Mouse (Mus musculus) embryo, embryonic 9.5 days (tissue): ENCODE data around the gene Serpinb2.

ENCODE experiments used
- DNase-seq: peaks from one replicate; pipeline ENCODE4 v3.0.0-alpha.2; 2017; ENCODE audit errors: extremely low spot score

The Serpinb2 gene

GRCm38 (mm10) chr1:107511252-107511651 lies at the start of gene Serpinb2:
Serpinb2 (plus strand) TSS chr1:107511423.
- no peak for DNase-seq

DNA sequence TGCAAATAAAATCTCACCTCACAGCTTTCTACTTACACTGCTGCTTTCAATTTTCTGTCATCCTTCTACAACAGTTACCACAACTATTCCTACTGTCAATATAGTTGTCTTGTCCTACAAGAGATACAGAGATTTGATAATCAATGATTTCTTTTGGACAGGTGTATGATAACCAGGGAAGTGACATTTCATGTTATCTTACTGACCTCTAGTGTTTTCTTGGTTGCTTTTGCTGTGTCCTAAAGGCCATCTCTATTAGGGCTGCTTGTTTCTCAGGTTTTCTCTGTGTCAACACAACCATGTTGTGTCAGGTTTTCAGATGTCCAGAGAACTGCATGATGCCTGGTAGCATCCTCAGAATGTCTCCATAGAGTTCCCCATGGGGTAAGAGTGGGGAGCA lies 31.3 kb upstream of the Serpinb2 start:
- no peak for DNase-seq

- peak; percentile 74 for DNase-seq
Measured at GRCm38 (mm10) chr1:107481452-107481851, 29.8 kb upstream of the Serpinb2 start.

DNA sequence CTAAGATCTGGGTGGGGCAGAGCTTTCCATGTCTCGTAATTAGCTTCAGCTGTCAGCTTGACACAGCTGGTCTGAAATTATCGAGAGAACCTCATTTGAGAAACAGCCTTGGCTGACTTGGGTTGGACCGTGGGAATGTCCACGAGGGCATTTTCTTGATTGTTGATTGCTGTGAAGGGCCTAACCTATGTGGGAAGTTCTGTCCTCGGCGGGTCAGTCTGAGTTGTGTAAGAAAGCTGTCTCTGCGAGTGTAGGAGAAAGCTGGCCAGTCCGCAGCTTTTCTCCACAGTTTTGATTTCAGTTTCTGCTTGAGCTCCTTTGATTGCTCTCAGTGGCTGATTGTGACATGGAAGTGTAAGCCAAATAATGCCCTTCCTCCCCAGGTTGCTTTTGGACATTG lies 21.6 kb upstream of the Serpinb2 start:
- DNase-seq, result no peak

DNA sequence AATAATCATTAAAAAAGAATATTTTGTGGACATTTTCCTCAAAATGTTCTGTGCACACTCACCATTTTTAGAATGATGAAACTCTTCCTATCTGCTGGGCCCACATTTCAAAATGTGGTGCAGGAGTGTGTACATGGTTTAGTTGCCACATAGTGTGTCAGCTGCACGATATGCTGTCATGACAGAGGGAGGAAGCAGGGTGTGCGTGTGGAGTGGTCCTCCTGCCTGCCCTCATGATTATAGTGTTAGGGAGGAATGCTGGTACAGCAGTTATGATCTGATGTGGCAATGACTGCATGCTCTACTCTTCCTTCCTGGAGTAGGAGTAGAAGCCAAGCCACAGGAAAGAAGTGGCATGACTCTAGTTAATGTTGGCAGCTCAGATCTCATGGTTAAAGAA lies 14.4 kb upstream of the Serpinb2 start:
- DNase-seq, result no peak

DNA sequence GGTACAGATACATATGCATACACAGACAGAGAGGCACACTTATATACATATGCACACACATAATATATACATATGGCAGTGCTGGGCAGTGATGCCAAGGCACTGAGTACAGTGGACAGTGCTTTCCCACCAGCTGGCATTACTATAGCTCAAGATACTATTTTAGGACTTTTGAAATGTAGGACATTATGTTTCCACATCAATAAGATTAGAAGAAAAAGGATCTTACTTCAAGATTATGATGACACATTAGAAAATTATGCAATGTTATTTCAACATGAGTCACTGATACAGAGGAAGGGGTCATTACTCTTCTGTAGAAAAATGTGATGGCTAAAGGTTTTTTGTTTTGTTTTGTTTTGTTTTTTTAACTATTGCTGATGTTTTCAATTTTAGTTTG lies 9.2 kb upstream of the Serpinb2 start:
- no peak for DNase-seq

GRCm38 (mm10) chr1:107503294-107503693 lies 7.9 kb upstream of the Serpinb2 start:
- DNase-seq, result no peak

GRCm38 (mm10) chr1:107505898-107506562 lies 5.2 kb upstream of the Serpinb2 start:
- DNase-seq, result no peak

GRCm38 (mm10) chr1:107512194-107513138 lies 1.2 kb downstream of the Serpinb2 start:
- DNase-seq, result no peak

GRCm38 (mm10) chr1:107513530-107513929 lies 2.3 kb downstream of the Serpinb2 start:
- no peak for DNase-seq

DNA sequence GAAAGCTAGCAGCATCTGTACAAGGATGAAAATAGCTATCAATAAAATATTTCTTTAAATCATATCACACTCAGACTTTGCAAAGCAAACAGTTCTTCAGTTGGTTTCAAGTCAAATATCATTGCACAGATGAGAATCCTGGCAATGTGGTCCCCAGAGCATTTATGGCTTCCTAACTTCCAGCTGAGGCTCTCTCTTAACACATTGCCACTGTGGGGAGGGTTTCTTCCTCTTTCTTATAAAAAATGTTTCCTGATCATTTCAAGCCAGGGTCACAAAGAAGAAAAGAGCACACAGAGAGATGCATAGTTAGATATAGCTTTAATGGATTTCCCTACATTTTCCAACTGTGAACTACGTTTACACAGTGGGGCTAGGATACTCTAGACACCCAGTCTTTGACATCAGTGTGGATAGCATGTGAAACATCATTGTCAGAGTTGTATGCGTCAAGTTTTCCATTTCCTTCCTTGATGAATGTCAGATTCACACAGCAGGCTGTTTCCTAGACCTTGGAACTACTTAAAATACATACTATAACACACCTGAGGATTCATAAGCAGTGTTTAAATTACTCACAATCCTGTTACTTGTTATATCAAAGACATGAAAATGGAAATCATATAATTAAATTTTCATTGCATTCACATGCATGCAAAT lies 4.7 kb downstream of the Serpinb2 start:
- no peak for DNase-seq

- DNase-seq, result no peak
Measured at GRCm38 (mm10) chr1:107525592-107525991, 14.4 kb downstream of the Serpinb2 start.

- DNase-seq, result no peak
Measured at GRCm38 (mm10) chr1:107528325-107529078, 17.3 kb downstream of the Serpinb2 start.

DNA sequence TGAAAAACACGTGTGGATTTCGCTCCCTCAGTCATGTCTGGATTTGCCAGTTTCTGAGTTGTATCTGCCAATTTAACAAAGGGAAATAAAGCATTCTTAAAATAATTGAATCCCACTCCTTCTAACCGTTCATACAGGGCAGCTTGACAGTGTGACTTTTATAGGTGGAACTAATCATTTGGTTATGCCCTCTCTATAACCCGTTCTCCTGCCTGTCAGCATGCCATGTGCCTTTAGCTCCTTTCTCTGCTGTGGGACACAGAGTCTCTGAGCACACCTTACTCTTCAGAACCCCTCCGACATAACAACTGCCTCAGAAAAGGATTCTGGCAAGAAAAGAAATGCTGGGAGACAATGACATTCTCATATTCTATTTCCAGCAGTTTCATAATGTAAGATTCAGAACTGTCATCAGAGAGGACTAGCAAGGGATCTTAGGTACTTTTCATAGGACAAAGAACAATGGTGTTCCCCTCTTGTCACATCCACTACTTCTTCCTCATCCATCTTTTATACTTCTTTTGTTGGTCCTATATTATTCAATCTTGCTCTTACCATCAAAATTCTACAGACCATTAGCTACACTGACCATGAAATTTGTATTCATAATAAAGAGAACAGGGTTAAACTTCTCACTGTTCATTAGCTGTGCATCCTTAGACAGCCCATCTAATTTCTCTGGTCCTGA lies 18.3 kb downstream of the Serpinb2 start:
- no peak for DNase-seq

DNA sequence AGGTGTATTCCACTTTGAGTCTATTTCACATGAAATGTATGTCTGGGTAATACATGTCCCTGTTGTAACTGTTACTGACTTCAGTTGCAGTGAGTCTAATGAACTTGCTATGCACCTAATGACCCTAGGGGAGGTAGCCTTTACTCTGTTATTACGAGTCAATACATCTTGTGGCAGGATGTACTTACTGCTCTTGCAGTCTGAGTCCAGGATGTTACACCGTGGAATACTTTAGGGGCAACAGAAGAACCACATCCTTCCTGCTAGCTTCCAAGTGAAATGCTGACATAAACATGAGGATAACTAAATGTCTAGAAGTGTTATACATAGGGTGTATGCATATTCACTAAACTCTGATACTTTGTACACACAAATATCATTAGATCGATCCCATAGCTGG lies 22.5 kb downstream of the Serpinb2 start:
- DNase-seq, result no peak

GRCm38 (mm10) chr1:107537435-107537834 lies 26.2 kb downstream of the Serpinb2 start:
- no peak for DNase-seq

DNA sequence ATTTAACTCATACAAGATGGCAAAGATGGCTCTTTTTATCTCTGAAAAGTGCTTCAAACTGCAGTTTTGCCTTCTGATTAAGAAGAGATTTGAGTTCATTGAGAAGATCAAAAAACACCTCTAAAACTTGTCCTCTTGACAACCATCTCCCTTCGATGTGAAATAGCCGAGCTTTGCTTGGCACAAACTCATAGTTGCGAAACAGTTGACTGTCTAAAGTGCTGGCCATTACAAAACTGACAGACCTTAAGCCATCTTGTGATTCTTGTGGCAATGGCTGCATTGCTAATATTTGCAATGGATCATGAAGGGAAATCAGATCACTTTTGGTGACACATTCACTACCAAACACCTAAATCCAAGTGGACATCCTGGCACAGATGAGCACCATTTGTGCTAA lies 48.3 kb downstream of the Serpinb2 start:
- DNase-seq, result no peak

- no peak for DNase-seq
Measured at GRCm38 (mm10) chr1:107562110-107562509, 50.9 kb downstream of the Serpinb2 start.

GRCm38 (mm10) chr1:107565644-107566043 lies 54.4 kb downstream of the Serpinb2 start:
- no peak for DNase-seq

DNA sequence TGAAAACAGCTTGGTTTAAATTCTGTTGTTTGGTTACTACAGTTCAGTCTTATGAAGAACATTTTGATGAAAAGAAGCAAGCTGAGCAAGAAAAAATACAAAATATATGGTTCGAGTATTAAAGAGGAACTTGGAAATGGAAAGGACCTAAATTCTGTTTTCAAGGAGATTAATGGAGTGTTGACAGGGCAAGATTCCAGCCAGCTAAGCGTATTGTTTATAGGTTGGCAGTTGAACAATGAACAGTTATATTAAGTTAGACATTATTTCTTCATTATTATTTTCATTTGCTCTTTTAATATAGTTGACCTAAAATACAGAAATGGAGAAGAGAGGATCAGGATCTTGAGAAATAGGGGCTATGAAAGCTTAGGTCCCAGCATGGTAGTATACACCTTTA lies 64.9 kb downstream of the Serpinb2 start:
- no peak for DNase-seq

DNA sequence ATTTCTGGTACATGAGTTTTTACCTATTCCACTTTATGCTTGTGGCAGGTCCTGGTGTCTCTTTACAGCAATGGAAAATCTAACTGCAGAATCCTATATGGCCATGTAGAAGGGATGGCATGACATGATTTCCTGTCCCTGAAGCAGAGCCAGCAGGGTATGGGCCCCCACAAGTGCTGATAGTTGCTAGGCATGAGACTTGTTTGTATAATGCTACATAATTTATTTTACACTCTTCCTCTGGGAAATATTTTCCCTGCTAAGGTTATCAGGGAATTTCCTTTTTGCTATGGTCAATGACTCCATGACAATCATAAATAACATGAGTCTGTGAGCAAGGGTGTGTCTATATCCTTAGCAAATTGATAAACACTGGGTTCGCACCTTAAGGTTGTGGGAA lies 66.3 kb downstream of the Serpinb2 start:
- no peak for DNase-seq
